Mouse (Mus musculus) CH12.LX (cell line): ENCODE results near the gene Ccdc162.

Experiments used
- CTCF ChIP-seq, 2 experiments: IDR thresholded peaks in 1 of 2; conservative IDR thresholded peaks in 1 of 2; 2 replicates each; pipeline ENCODE4 v1.5.1; 2011 to 2012; ENCODE audit warnings: low read depth in 2 of 2, low read length in 2 of 2, improper control_type of control experiment in 1 of 2, inconsistent platforms in 1 of 2, mild to moderate bottlenecking in 1 of 2, moderate library complexity in 1 of 2
- RCOR1 ChIP-seq: conservative IDR thresholded peaks from 2 replicates; pipeline ENCODE4 v1.6.1; 2012; ENCODE audit warnings: low read depth, mild to moderate bottlenecking, inconsistent platforms, low read length, improper control_type of control experiment
- USF1 ChIP-seq: IDR thresholded peaks from 2 replicates; pipeline ENCODE4 v1.6.1; 2014; ENCODE audit warnings: low read depth, mild to moderate bottlenecking, inconsistent platforms, low read length, improper control_type of control experiment
- ZKSCAN1 ChIP-seq: IDR thresholded peaks from 2 replicates; pipeline ENCODE4 v1.6.1; 2012; ENCODE audit warnings: low read depth, inconsistent platforms, low read length, improper control_type of control experiment, borderline replicate concordance

DNA sequence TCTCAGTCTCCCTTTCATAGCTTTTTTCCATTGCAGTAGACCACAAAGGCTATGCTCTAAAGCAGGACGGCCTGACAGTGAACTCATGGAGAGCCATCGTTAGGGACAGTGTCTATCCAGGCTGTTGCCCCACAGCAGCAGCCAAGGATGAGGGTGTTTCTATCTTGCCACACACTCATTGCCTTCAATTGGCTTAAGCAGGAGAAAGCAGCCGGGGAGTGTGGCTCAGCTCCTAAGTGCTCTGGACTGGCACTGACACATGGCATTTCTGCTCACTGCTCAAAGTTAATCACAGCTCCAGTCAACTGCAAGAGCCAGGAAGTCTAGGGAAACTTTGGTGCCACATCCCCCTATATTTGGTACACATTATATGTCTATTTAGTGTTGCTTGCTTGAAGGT, 64.9 kb downstream of the Ccdc162 start:
- TF ChIP-seq CTCF (conservative IDR thresholded peaks at IDR 0.05 in 1 of 2, IDR thresholded peaks at IDR 0.05 in 1 of 2; ENCODE audit: low read depth in 2 of 2, low read length in 2 of 2) (no peak), USF1 (no peak), RCOR1 (no peak), ZKSCAN1 (no peak)
